Mouse (Mus musculus): Measurements from ENCODE around the gene Kif5c. TPM values are rescaled to one million over a fixed set of nuclear protein-coding genes. Genes with fewer than 3 reads are reported as not detected.

Kif5c gene
- polyA plus RNA-seq, 1 experiment, result 3.4 TPM

DNA sequence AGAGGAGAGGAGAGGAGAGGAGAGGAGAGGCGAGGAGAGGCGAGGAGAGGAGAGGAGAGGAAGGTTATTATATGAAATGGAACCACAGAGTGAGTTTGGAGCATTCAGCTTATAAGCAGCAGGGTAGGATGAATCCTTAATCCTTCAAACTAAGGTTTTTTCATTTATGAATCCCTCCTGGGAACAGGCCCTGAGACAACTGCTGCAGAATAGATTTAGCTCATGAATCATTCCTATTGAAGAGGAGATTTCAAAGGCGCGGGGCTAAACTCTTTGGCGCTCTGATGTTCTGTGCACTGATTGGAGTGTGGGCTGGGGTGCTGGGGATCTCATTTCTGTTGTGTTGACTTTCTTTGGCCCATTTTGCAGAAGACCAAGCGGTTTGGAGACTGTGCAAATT, 63.7 kb downstream of the Kif5c start:
- Histone ChIP-seq H3K79me3 (ENCODE audit: low read depth) (no peaks in the 10 kb centered on the region), H3ac (ENCODE audit: control insufficient read depth, insufficient read length, low read depth) (no peak overlapping the region), H3K79me2 (ENCODE audit: control insufficient read depth, insufficient read depth) (no peaks in the 10 kb centered on the region), H3K4me3 (ENCODE audit: insufficient read depth, poor library complexity, severe bottlenecking) (no peak overlapping the region), H3K27me3 (ENCODE audit: control insufficient read depth, insufficient read depth, insufficient read length) (no peaks in the 10 kb centered on the region), H3K36me3 (ENCODE audit: control insufficient read depth, insufficient read depth) (no peaks in the 10 kb centered on the region)
- TF ChIP-seq CTCF (IDR thresholded peaks at IDR 0.05; ENCODE audit: control insufficient read depth, insufficient read depth, insufficient read length), result no peak
- TF ChIP-seq MYOD1 (IDR thresholded peaks at IDR 0.05; ENCODE audit: control insufficient read depth, insufficient read length, low read depth), result no peak
- TF ChIP-seq MYOG (IDR thresholded peaks at IDR 0.05; ENCODE audit: control insufficient read depth, extremely low read depth, insufficient read length), result no peak
- no peak for TF ChIP-seq FOSL1 (IDR thresholded peaks at IDR 0.05; ENCODE audit: insufficient read depth, low read length, poor library complexity, severe bottlenecking)
- TF ChIP-seq MAX (IDR thresholded peaks at IDR 0.05), result no peak
- no peak for TF ChIP-seq USF1 (IDR thresholded peaks at IDR 0.05; ENCODE audit: low read depth)
- no peak for TF ChIP-seq CEBPB (IDR thresholded peaks at IDR 0.05; ENCODE audit: low read depth)

DNA sequence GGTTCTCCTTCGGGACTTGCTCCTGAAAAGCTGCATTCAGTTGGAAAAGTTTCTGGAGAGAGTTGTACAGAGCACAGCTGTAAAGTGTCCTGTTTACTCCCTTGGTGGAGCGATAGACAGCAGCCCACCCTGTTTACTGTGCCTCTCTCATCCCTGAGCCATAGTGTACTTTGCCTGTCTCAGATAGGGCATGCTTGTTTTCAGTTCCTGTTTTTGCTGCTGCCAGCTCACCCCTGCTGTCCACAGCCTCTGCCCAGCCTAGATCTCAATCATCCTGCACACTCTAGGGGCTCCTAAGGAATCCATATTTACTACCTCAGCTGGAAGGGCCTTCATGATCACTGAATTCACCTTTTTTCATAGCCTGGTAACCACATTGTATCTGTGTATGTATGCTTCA, 65.7 kb downstream of the Kif5c start:
- H3K27me3 ChIP-seq (ENCODE audit: control insufficient read depth, insufficient read depth, insufficient read length), result no peaks in the 10 kb centered on the region
- H3ac ChIP-seq (ENCODE audit: control insufficient read depth, insufficient read length, low read depth), result no peak overlapping the region
- H3K79me3 ChIP-seq (ENCODE audit: low read depth), result no peaks in the 10 kb centered on the region
- no peaks in the 10 kb centered on the region for H3K79me2 ChIP-seq (ENCODE audit: control insufficient read depth, insufficient read depth)
- H3K4me3 ChIP-seq (ENCODE audit: insufficient read depth, poor library complexity, severe bottlenecking), result no peak overlapping the region
- no peaks in the 10 kb centered on the region for H3K36me3 ChIP-seq (ENCODE audit: control insufficient read depth, insufficient read depth)
- TF ChIP-seq MAX (IDR thresholded peaks at IDR 0.05) (no peak), USF1 (IDR thresholded peaks at IDR 0.05; ENCODE audit: low read depth) (no peak), MYOG (IDR thresholded peaks at IDR 0.05; ENCODE audit: control insufficient read depth, extremely low read depth, insufficient read length) (no peak), MYOD1 (IDR thresholded peaks at IDR 0.05; ENCODE audit: control insufficient read depth, insufficient read length, low read depth) (no peak), CEBPB (IDR thresholded peaks at IDR 0.05; ENCODE audit: low read depth) (no peak), FOSL1 (IDR thresholded peaks at IDR 0.05; ENCODE audit: insufficient read depth, low read length, poor library complexity, severe bottlenecking) (no peak), CTCF (IDR thresholded peaks at IDR 0.05; ENCODE audit: control insufficient read depth, insufficient read depth, insufficient read length) (no peak)

DNA sequence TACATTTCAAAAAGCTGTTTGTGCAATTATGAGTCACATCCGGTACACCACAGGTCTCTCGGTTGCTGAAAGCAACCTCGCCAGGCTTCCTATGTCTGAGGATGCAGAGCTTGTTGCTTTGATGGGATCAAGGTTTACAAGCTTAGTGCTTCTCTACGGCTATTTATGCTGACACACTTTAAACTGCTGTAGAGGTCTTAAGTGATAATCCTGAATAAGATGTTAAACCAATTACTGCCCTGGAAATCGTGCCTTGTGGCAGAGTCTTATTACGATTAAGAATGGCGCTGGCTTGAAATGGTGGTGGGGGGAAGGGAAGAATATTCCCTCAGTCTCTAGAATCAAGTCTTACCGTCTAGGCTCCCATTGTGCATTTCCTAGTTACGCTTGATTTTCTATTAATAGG, 71.3 kb downstream of the Kif5c start:
- H3K27me3 ChIP-seq (ENCODE audit: control insufficient read depth, insufficient read depth, insufficient read length), result no peaks in the 10 kb centered on the region
- H3K79me2 ChIP-seq (ENCODE audit: control insufficient read depth, insufficient read depth), result no peaks in the 10 kb centered on the region
- no peak overlapping the region for H3K4me3 ChIP-seq (ENCODE audit: insufficient read depth, poor library complexity, severe bottlenecking)
- H3K79me3 ChIP-seq (ENCODE audit: low read depth), result no peaks in the 10 kb centered on the region
- no peak for TF ChIP-seq USF1 (IDR thresholded peaks at IDR 0.05; ENCODE audit: low read depth)
- no peak for TF ChIP-seq CTCF (IDR thresholded peaks at IDR 0.05; ENCODE audit: control insufficient read depth, insufficient read depth, insufficient read length)
- no peak for TF ChIP-seq FOSL1 (IDR thresholded peaks at IDR 0.05; ENCODE audit: insufficient read depth, low read length, poor library complexity, severe bottlenecking)
- TF ChIP-seq MYOG (IDR thresholded peaks at IDR 0.05; ENCODE audit: control insufficient read depth, extremely low read depth, insufficient read length), result no peak
- no peak for TF ChIP-seq MYOD1 (IDR thresholded peaks at IDR 0.05; ENCODE audit: control insufficient read depth, insufficient read length, low read depth)
- no peak for TF ChIP-seq CEBPB (IDR thresholded peaks at IDR 0.05; ENCODE audit: low read depth)
- no peak for TF ChIP-seq MAX (IDR thresholded peaks at IDR 0.05)
- H3ac ChIP-seq (ENCODE audit: control insufficient read depth, insufficient read length, low read depth), result no peak overlapping the region
- H3K36me3 ChIP-seq (ENCODE audit: control insufficient read depth, insufficient read depth), result no peaks in the 10 kb centered on the region

- TF ChIP-seq USF1 (IDR thresholded peaks at IDR 0.05; ENCODE audit: low read depth) (no peak), MAX (IDR thresholded peaks at IDR 0.05) (no peak), CEBPB (IDR thresholded peaks at IDR 0.05; ENCODE audit: low read depth) (no peak), MYOD1 (IDR thresholded peaks at IDR 0.05; ENCODE audit: control insufficient read depth, insufficient read length, low read depth) (no peak), FOSL1 (IDR thresholded peaks at IDR 0.05; ENCODE audit: insufficient read depth, low read length, poor library complexity, severe bottlenecking) (no peak), CTCF (IDR thresholded peaks at IDR 0.05; ENCODE audit: control insufficient read depth, insufficient read depth, insufficient read length) (no peak), MYOG (IDR thresholded peaks at IDR 0.05; ENCODE audit: control insufficient read depth, extremely low read depth, insufficient read length) (no peak)
Observed at GRCm38 (mm10) chr2:49691441-49691840, 72.3 kb downstream of the Kif5c start.

GRCm38 (mm10) chr2:49694727-49695126, 75.6 kb downstream of the Kif5c start:
- Histone ChIP-seq H3K4me3 (ENCODE audit: insufficient read depth, poor library complexity, severe bottlenecking) (no peak overlapping the region), H3K79me2 (ENCODE audit: control insufficient read depth, insufficient read depth) (no peaks in the 10 kb centered on the region), H3K79me3 (ENCODE audit: low read depth) (no peaks in the 10 kb centered on the region), H3K27me3 (ENCODE audit: control insufficient read depth, insufficient read depth, insufficient read length) (no peaks in the 10 kb centered on the region), H3K36me3 (ENCODE audit: control insufficient read depth, insufficient read depth) (no peaks in the 10 kb centered on the region), H3ac (ENCODE audit: control insufficient read depth, insufficient read length, low read depth) (no peak overlapping the region)
- no peak for TF ChIP-seq MAX (IDR thresholded peaks at IDR 0.05)
- no peak for TF ChIP-seq USF1 (IDR thresholded peaks at IDR 0.05; ENCODE audit: low read depth)
- TF ChIP-seq FOSL1 (IDR thresholded peaks at IDR 0.05; ENCODE audit: insufficient read depth, low read length, poor library complexity, severe bottlenecking), result no peak
- no peak for TF ChIP-seq CTCF (IDR thresholded peaks at IDR 0.05; ENCODE audit: control insufficient read depth, insufficient read depth, insufficient read length)
- no peak for TF ChIP-seq MYOD1 (IDR thresholded peaks at IDR 0.05; ENCODE audit: control insufficient read depth, insufficient read length, low read depth)
- TF ChIP-seq CEBPB (IDR thresholded peaks at IDR 0.05; ENCODE audit: low read depth), result no peak
- no peak for TF ChIP-seq MYOG (IDR thresholded peaks at IDR 0.05; ENCODE audit: control insufficient read depth, extremely low read depth, insufficient read length)

More at GRCm38 (mm10) chr2:49691441-49691840, 72.3 kb downstream of the Kif5c start:
- no peaks in the 10 kb centered on the region for H3K79me3 ChIP-seq (ENCODE audit: low read depth)
- no peaks in the 10 kb centered on the region for H3K27me3 ChIP-seq (ENCODE audit: control insufficient read depth, insufficient read depth, insufficient read length)
- no peaks in the 10 kb centered on the region for H3K79me2 ChIP-seq (ENCODE audit: control insufficient read depth, insufficient read depth)
- H3K4me3 ChIP-seq (ENCODE audit: insufficient read depth, poor library complexity, severe bottlenecking), result no peak overlapping the region
- no peak overlapping the region for H3ac ChIP-seq (ENCODE audit: control insufficient read depth, insufficient read length, low read depth)
- H3K36me3 ChIP-seq (ENCODE audit: control insufficient read depth, insufficient read depth), result no peaks in the 10 kb centered on the region

GRCm38 (mm10) chr2:49695461-49695860, 76.4 kb downstream of the Kif5c start:
- TF ChIP-seq CTCF (IDR thresholded peaks at IDR 0.05; ENCODE audit: control insufficient read depth, insufficient read depth, insufficient read length), result no peak
- no peak for TF ChIP-seq MAX (IDR thresholded peaks at IDR 0.05)
- no peak for TF ChIP-seq CEBPB (IDR thresholded peaks at IDR 0.05; ENCODE audit: low read depth)
- no peak for TF ChIP-seq USF1 (IDR thresholded peaks at IDR 0.05; ENCODE audit: low read depth)
- TF ChIP-seq MYOG (IDR thresholded peaks at IDR 0.05; ENCODE audit: control insufficient read depth, extremely low read depth, insufficient read length), result no peak
- no peak for TF ChIP-seq FOSL1 (IDR thresholded peaks at IDR 0.05; ENCODE audit: insufficient read depth, low read length, poor library complexity, severe bottlenecking)

More at GRCm38 (mm10) chr2:49695461-49695860, 76.4 kb downstream of the Kif5c start:
- Histone ChIP-seq H3K36me3 (ENCODE audit: control insufficient read depth, insufficient read depth) (no peaks in the 10 kb centered on the region), H3ac (ENCODE audit: control insufficient read depth, insufficient read length, low read depth) (no peak overlapping the region), H3K27me3 (ENCODE audit: control insufficient read depth, insufficient read depth, insufficient read length) (no peaks in the 10 kb centered on the region), H3K79me3 (ENCODE audit: low read depth) (no peaks in the 10 kb centered on the region), H3K4me3 (ENCODE audit: insufficient read depth, poor library complexity, severe bottlenecking) (no peak overlapping the region), H3K79me2 (ENCODE audit: control insufficient read depth, insufficient read depth) (no peaks in the 10 kb centered on the region)

Data from C2C12 (cell line).